Mouse (Mus musculus) limb, embryonic 13.5 days (tissue): ENCODE measurements at regions not wholly inside any gene's neighbourhood (a gene's known extent, or its start where the extent isn't known, plus 50 kb on each side); places are given as distances from the start of the nearest gene placed in this dataset.

Experiments
- ATAC-seq: fragments of 200-750 bp; cut with Nextera tagmentation; 2 replicates; pipeline ENCODE4 v1.8.0; 2017; ENCODE audit warnings: low read depth, moderate number of reproducible peaks, moderate TSS enrichment; ENCODE audit not compliant: low FRiP score
- H3K27ac ChIP-seq: fragments of 300-500 bp; sonication (generic); 2 replicates; pipeline ENCODE4 v1.5.1; 2015; ENCODE audit warnings: inconsistent platforms, mild to moderate bottlenecking, moderate library complexity
- H3K27me3 ChIP-seq: fragments of 300-500 bp; sonication (generic); 2 replicates; pipeline ENCODE4 v1.6.1; 2015; ENCODE audit warnings: mild to moderate bottlenecking, inconsistent platforms
- H3K36me3 ChIP-seq: fragments of 300-500 bp; sonication (generic); 2 replicates; pipeline ENCODE4 v1.6.1; 2015; ENCODE audit warnings: inconsistent platforms, mild to moderate bottlenecking, moderate library complexity
- H3K4me1 ChIP-seq: fragments of 300-500 bp; sonication (generic); 2 replicates; pipeline ENCODE4 v1.6.1; 2015; ENCODE audit warnings: inconsistent platforms
- H3K4me2 ChIP-seq: fragments of 300-500 bp; sonication (generic); replicated peaks from 2 replicates; pipeline ENCODE4 v1.6.1; 2015; ENCODE audit warnings: inconsistent platforms, mild to moderate bottlenecking, moderate library complexity
- H3K4me3 ChIP-seq: fragments of 300-500 bp; sonication (generic); 2 replicates; pipeline ENCODE4 v1.5.1; 2015; ENCODE audit warnings: moderate library complexity, mild to moderate bottlenecking, inconsistent platforms
- H3K9ac ChIP-seq: fragments of 300-500 bp; sonication (generic); 2 replicates; pipeline ENCODE4 v1.6.1; 2015; ENCODE audit warnings: mild to moderate bottlenecking, inconsistent platforms
- H3K9me3 ChIP-seq: fragments of 300-500 bp; sonication (generic); 2 replicates; pipeline ENCODE4 v1.6.1; 2016; ENCODE audit warnings: inconsistent platforms
- WGBS: fragments of 180-500 bp; shearing (Covaris S2); methylation state at CpG from one replicate; pipeline ENCODE4 v1.1.7; 2015; 5-methylcytosine and 5-hydroxymethylcytosine counted together

- Histone ChIP-seq H3K4me2 (no peak overlapping the region), H3K27me3 (0 out of 2 replicates have a peak, but pooled peaks cover 4% of the 10 kb centered on the region), H3K9ac (no peak overlapping the region), H3K36me3 (no peaks in the 10 kb centered on the region), H3K27ac (no peak overlapping the region), H3K9me3 (0 out of 2 replicates have a peak, but pooled peaks cover 3% of the 10 kb centered on the region), H3K4me3 (no peak overlapping the region), H3K4me1 (peaks cover 16% of the 10 kb centered on the region; the same call in 1 of the 2 replicates)
- ATAC-seq = no peak
- 91% methylated on average over 8 of the region's 8 CpGs for WGBS
Observed at GRCm38 (mm10) chr11:63353671-63354070, 224.9 kb downstream of the Pmp22 start.

DNA sequence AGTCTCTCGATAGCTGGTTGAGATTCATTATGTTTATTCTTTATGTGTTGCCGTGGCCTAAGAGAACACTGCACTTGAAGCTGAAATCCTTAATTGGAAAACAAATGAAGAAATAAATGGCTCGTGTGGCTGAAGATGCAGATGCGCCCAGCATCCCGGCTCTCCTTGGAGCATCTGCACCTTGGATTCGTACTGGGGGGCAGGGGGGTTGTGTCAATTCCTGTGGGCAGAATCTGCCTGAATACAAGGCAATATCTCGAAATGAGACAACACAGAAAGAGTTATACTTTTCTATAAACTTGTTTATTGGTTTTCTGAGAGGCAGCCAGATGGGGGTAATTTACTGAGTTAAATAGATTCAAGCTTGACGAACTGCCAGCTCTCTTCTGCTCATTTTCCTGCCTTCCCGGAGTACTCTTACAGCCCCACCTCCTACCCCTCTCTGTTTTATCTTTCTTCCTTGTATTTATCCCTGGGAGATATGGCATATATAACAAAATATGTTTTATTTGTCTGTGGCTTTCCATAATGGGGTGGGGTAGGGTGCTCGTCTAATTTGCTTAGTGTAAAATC, 229.1 kb downstream of the Pmp22 start:
- Histone ChIP-seq H3K9ac (no peak overlapping the region), H3K4me2 (no peak overlapping the region), H3K27ac (no peak overlapping the region), H3K9me3 (no peaks in the 10 kb centered on the region), H3K27me3 (0 out of 2 replicates have a peak, but pooled peaks cover 4% of the 10 kb centered on the region), H3K36me3 (no peaks in the 10 kb centered on the region), H3K4me1 (peaks cover 7% of the 10 kb centered on the region; the same call in 1 of the 2 replicates), H3K4me3 (no peak overlapping the region)
- ATAC-seq = no peak
- 49% methylated on average over 10 of the region's 10 CpGs for WGBS

DNA sequence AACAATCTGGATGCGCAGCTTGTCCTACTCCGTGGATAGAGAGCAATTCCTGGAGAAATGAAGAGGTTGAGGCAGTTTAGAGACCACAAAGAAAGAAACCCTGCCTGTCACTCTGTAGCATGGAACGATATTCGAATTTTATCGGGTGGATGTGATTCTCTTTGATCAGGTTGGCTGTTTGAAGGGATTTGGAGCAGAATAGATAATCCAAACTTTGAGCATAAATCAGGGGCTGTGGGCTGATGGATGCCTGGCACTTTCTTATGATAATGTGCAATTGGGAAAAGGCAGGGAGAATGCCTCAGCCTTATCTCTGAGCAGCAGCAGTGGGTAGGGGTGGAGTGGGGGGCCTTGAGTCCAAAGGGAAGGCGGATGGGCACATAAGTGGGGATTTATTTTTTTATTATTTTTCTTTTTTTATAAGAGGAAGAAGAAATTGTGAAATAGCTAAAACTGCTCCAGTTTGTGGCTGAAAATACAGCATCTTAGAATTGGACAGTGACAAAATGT, 239.0 kb downstream of the Pmp22 start:
- Histone ChIP-seq H3K4me1 (no peaks in the 10 kb centered on the region), H3K4me3 (no peak overlapping the region), H3K9me3 (peaks cover 9% of the 10 kb centered on the region; the same call in 1 of the 2 replicates), H3K4me2 (no peak overlapping the region), H3K36me3 (no peaks in the 10 kb centered on the region), H3K9ac (no peak overlapping the region), H3K27ac (no peak overlapping the region), H3K27me3 (0 out of 2 replicates have a peak, but pooled peaks cover 8% of the 10 kb centered on the region)
- no peak for ATAC-seq
- WGBS = 90% methylated on average over 6 of the region's 6 CpGs

GRCm38 (mm10) chr11:63369475-63369874, 240.7 kb downstream of the Pmp22 start:
- no peak for ATAC-seq
- H3K4me1 ChIP-seq = no peaks in the 10 kb centered on the region
- H3K27me3 ChIP-seq = peaks cover 11% of the 10 kb centered on the region; the same call in 1 of the 2 replicates
- H3K27ac ChIP-seq = no peak overlapping the region
- H3K4me2 ChIP-seq = no peak overlapping the region
- 91% methylated on average over 2 of the region's 2 CpGs for WGBS
- H3K9ac ChIP-seq = no peak overlapping the region
- H3K9me3 ChIP-seq = peaks cover 9% of the 10 kb centered on the region; the same call in 1 of the 2 replicates
- no peak overlapping the region for H3K4me3 ChIP-seq
- H3K36me3 ChIP-seq = no peaks in the 10 kb centered on the region

GRCm38 (mm10) chr11:63376311-63376710, 247.5 kb downstream of the Pmp22 start:
- Histone ChIP-seq H3K27me3 (peaks cover 12% of the 10 kb centered on the region), H3K27ac (no peak overlapping the region), H3K36me3 (no peaks in the 10 kb centered on the region), H3K9ac (no peak overlapping the region), H3K4me1 (peaks cover 16% of the 10 kb centered on the region), H3K4me2 (no peak overlapping the region), H3K4me3 (no peak overlapping the region), H3K9me3 (no peaks in the 10 kb centered on the region; the same call in 1 of the 2 replicates)
- no peak for ATAC-seq
- WGBS = 95% methylated on average over 3 of the region's 3 CpGs

DNA sequence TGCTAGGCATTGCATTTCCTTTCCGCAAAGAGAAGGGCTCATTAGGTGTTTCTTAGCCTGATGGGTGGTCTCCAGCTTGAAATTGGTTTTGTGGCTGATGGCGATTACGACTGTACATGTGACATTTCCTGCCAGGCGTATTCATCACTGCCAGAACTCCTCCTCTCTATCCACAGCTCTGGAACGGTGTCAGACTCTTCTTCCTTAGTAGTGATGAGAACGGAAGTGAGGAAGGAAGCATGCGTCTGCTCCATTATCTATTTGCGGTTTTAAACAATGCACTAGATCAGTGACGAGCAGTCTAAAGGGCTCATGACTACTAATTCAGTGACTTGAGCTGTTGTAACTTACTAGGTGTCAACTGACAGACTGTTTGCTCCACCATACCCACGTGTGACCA, 248.2 kb downstream of the Pmp22 start:
- 50% methylated on average over 10 of the region's 10 CpGs for WGBS
- H3K4me2 ChIP-seq = no peak overlapping the region
- H3K4me1 ChIP-seq = peaks cover 16% of the 10 kb centered on the region
- H3K36me3 ChIP-seq = no peaks in the 10 kb centered on the region
- H3K27me3 ChIP-seq = peaks cover 12% of the 10 kb centered on the region
- H3K9ac ChIP-seq = no peak overlapping the region
- H3K27ac ChIP-seq = no peak overlapping the region
- ATAC-seq = no peak
- H3K4me3 ChIP-seq = no peak overlapping the region
- H3K9me3 ChIP-seq = no peaks in the 10 kb centered on the region; the same call in 1 of the 2 replicates

DNA sequence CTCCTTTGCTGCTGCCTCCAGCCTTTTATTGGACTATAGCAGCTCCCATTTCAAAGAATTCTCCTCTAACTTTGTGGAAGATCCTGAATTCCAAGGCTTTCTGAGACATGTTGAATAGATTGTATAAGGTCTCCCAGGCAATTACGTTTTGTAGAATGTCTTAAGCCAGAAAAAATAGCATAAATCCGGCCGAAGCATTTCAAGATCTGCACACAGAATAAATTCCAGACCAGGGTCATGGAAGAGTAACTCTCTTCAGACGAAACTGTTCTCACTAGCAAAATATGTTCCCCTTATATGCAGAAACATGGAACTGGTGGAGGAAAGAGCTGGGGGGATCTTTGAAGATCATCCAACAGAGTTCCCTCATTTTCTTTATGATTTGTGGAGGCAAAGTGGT, 259.5 kb downstream of the Pmp22 start:
- no peaks in the 10 kb centered on the region for H3K36me3 ChIP-seq
- 49% methylated on average over 4 of the region's 4 CpGs for WGBS
- H3K9me3 ChIP-seq = no peaks in the 10 kb centered on the region
- no peaks in the 10 kb centered on the region for H3K4me1 ChIP-seq
- H3K27me3 ChIP-seq = peaks cover 3% of the 10 kb centered on the region; the same call in 1 of the 2 replicates
- no peak overlapping the region for H3K9ac ChIP-seq
- H3K27ac ChIP-seq = no peak overlapping the region
- H3K4me2 ChIP-seq = no peak overlapping the region
- no peak overlapping the region for H3K4me3 ChIP-seq
- ATAC-seq = no peak; the same call in 1 of the 2 replicates

DNA sequence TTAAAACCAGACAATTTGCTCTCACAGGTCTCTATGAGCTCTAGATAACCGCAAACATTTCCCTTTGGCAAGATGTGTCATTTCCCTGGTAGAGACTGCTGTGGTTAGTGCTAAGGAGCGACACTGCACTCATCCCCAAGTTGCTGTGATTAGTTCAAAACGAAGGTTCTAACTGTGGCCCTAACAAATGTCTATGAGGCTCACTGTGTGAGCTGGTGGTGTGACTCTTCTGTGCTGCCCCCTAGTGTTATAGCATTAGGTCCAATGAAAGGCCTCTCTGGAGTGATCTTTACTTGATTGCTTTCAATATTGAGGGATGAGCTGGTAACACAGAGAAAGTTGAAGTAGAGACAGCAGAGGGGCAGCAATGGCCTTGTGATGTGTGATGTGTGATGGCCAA, 262.7 kb downstream of the Pmp22 start:
- Histone ChIP-seq H3K9ac (no peak overlapping the region), H3K9me3 (no peaks in the 10 kb centered on the region), H3K36me3 (no peaks in the 10 kb centered on the region), H3K4me2 (no peak overlapping the region), H3K27ac (no peak overlapping the region), H3K4me1 (no peaks in the 10 kb centered on the region), H3K27me3 (peaks cover 5% of the 10 kb centered on the region; the same call in 1 of the 2 replicates), H3K4me3 (no peak overlapping the region)
- no peak for ATAC-seq
- 54% methylated on average over 3 of the region's 3 CpGs for WGBS

- WGBS = 67% methylated on average over 3 of the region's 3 CpGs
- no peaks in the 10 kb centered on the region for H3K4me1 ChIP-seq
- H3K36me3 ChIP-seq = no peaks in the 10 kb centered on the region
- no peak overlapping the region for H3K4me2 ChIP-seq
- no peaks in the 10 kb centered on the region for H3K9me3 ChIP-seq
- H3K27me3 ChIP-seq = peaks cover 8% of the 10 kb centered on the region; the same call in 1 of the 2 replicates
- no peak overlapping the region for H3K27ac ChIP-seq
- ATAC-seq = no peak
- H3K4me3 ChIP-seq = no peak overlapping the region
- H3K9ac ChIP-seq = no peak overlapping the region
Observed at GRCm38 (mm10) chr11:63392378-63392777, 263.6 kb downstream of the Pmp22 start.

DNA sequence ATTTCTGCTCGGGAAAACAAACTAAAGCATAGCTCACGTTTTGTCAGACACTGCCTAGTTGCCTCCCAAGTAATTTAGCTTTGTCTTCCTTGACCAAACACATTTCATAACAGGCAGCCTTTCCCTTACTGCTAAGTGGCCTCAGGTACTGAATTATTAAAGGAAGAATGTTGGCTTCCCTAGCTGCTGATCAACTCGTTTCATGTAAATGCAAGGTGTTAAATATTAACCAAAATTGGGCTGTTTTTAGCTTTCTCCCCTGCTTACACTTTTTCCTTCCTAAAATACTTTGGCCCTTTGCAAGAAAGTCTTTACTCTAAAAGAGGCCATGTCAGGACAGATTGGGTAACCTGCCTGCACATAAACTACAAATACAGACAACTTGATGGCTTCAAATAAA, 265.4 kb downstream of the Pmp22 start:
- no peak overlapping the region for H3K4me2 ChIP-seq
- H3K27me3 ChIP-seq = peaks cover 8% of the 10 kb centered on the region; the same call in 1 of the 2 replicates

DNA sequence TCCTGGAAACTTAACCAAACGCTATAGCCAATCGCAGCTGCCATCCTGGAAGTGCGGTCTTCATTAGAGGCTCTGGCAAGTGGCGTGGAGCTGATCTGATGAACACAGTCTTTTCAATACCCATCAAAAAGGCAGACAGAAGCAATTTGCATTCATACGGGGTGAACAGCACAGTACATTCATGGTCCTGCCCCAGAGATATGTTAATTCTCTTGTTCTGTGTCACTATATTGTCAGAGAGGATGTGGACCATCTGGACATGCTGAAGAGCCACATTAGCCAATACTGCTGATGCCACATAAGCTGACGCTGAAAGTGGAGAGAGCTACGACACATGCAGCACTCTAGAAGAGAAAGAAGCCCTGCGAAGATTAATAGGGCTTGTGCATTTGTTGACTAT, 267.6 kb downstream of the Pmp22 start:
- WGBS = 85% methylated on average over 8 of the region's 8 CpGs
- H3K4me3 ChIP-seq = no peak overlapping the region
- H3K4me1 ChIP-seq = no peaks in the 10 kb centered on the region
- no peak overlapping the region for H3K9ac ChIP-seq
- no peaks in the 10 kb centered on the region for H3K36me3 ChIP-seq
- peaks cover 8% of the 10 kb centered on the region; the same call in 1 of the 2 replicates for H3K27me3 ChIP-seq
- no peak overlapping the region for H3K27ac ChIP-seq
- no peak overlapping the region for H3K4me2 ChIP-seq
- no peak for ATAC-seq
- no peaks in the 10 kb centered on the region for H3K9me3 ChIP-seq

More for the DNA sequence above, 265.4 kb downstream of the Pmp22 start:
- H3K4me1 ChIP-seq = no peaks in the 10 kb centered on the region
- no peak overlapping the region for H3K27ac ChIP-seq
- WGBS = 67% methylated on average over 3 of the region's 3 CpGs
- ATAC-seq = no peak
- no peaks in the 10 kb centered on the region for H3K9me3 ChIP-seq
- no peaks in the 10 kb centered on the region for H3K36me3 ChIP-seq
- H3K4me3 ChIP-seq = no peak overlapping the region
- H3K9ac ChIP-seq = no peak overlapping the region

- H3K36me3 ChIP-seq = no peaks in the 10 kb centered on the region
- H3K9ac ChIP-seq = no peak overlapping the region
- H3K9me3 ChIP-seq = no peaks in the 10 kb centered on the region
- peaks cover 40% of the 10 kb centered on the region for H3K27me3 ChIP-seq
- H3K4me2 ChIP-seq = no peak overlapping the region
- peaks cover 3% of the 10 kb centered on the region; the same call in 1 of the 2 replicates for H3K4me1 ChIP-seq
- WGBS = 70% methylated on average over 5 of the region's 5 CpGs
- no peak for ATAC-seq
- no peak overlapping the region for H3K27ac ChIP-seq
- H3K4me3 ChIP-seq = no peak overlapping the region
Observed at GRCm38 (mm10) chr11:63402741-63403140, 274.0 kb downstream of the Pmp22 start.
